Mouse (Mus musculus) gastrocnemius, adult 2 months (tissue): ENCODE measurements around the gene Ank3. TPM values are rescaled to one million over a fixed set of nuclear protein-coding genes. Genes with fewer than 3 reads are reported as not detected.
"Not testable (repeated sequence)": the region's sequence is repeated elsewhere in the genome, so short reads cannot be mapped to it uniquely, and the experiment has no call there.

Experiments used
- DNase-seq: peaks from one replicate; pipeline ENCODE4 v3.0.0; 2022
- H3K27ac ChIP-seq: fragments of 200-600 bp; 2 replicates; pipeline ENCODE4 v1.8.1; 2022; ENCODE audit warnings: mild to moderate bottlenecking
- H3K4me3 ChIP-seq: fragments of 200-600 bp; 2 replicates; pipeline ENCODE4 v1.8.1; 2022; ENCODE audit warnings: mild to moderate bottlenecking, moderate library complexity
- CTCF ChIP-seq: fragments of 200-600 bp; IDR thresholded peaks from 2 replicates; pipeline ENCODE4 v1.8.1; 2022; ENCODE audit warnings: antibody characterized with exemption, mild to moderate bottlenecking, moderate library complexity
- intact Hi-C: fragments of 180-260 bp; cut with DNase I; formaldehyde crosslinking; loops from one replicate; pipeline ENCODE4 v1.15.1; 2025
- long read RNA-seq, 2 experiments: library from polyadenylated mRNA; stranded (forward); transcript quantifications; one replicate each; pipeline ENCODE4 v2.0.0; 2021
- total RNA-seq, 2 experiments: library from RNA; stranded (reverse); gene quantifications; 2 replicates each; pipeline ENCODE4 v1.2.3; 2021

The Ank3 gene
- 100 to 1,000 TPM in 1 of 2 experiments, 10 to 100 TPM in 1; 97.9 to 110 TPM for total RNA-seq
- long read RNA-seq, experiment 1, partial matches to known transcripts: 6 of 17 reads
- long read RNA-seq, experiment 1, other reads (novel, unspliced or antisense): 10 of 17 reads
- long read RNA-seq, experiment 2, partial matches to known transcripts: 4 of 26 reads
- long read RNA-seq, experiment 2, other reads (novel, unspliced or antisense): 22 of 26 reads

DNA sequence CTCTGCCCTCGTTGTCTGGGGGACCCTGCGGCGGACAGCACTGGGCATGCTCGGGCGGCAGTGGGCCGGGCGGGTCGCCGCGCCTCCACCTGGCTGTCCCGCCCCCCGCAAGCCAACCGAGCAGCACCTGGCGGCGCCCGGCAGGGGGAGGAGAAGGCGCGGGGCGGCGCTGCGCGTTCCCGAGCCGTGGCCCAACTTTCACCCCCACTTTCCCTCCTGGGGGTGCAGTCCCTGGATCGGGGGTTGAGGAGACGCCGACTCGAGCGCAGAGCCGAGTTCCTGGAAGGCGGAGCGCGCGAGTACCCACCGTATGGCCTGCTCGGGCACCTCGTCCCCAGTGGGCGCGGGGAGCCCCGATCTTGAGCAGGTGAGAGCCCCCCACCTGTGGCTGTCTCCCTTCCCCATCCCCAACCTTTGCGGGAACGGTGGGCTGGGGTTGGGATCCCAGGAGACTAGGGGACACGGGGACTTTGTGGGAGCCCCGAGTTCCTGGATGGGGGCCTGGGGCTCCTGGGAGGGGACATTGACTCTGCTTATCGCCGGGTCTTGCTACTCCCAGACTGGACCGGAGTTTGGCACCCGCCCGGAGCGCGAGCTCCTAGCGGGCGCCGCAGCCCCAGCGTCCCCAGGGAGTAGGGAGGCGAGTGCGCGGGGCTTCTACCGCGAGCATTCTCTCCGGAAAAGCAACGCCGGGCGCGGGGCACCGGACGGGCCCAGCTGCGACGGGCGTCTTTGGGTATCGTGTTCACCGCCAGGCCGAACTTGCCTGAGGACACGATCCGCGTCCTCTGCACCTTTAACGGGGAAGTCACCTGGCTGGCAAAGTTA, at the start of gene Ank3:
TSS of gene Ank3 (plus strand) at position 11 of the 828 bp plus-strand sequence.
- no peak within 1 kb of the TSS for H3K27ac ChIP-seq
- TF ChIP-seq CTCF: peak; percentile 6; the same call in 1 of the 2 replicates
- intact Hi-C loops: no loop called here
- peak within 1 kb of the TSS; percentile 83 for H3K4me3 ChIP-seq
- DNase-seq: peak; percentile 45

DNA sequence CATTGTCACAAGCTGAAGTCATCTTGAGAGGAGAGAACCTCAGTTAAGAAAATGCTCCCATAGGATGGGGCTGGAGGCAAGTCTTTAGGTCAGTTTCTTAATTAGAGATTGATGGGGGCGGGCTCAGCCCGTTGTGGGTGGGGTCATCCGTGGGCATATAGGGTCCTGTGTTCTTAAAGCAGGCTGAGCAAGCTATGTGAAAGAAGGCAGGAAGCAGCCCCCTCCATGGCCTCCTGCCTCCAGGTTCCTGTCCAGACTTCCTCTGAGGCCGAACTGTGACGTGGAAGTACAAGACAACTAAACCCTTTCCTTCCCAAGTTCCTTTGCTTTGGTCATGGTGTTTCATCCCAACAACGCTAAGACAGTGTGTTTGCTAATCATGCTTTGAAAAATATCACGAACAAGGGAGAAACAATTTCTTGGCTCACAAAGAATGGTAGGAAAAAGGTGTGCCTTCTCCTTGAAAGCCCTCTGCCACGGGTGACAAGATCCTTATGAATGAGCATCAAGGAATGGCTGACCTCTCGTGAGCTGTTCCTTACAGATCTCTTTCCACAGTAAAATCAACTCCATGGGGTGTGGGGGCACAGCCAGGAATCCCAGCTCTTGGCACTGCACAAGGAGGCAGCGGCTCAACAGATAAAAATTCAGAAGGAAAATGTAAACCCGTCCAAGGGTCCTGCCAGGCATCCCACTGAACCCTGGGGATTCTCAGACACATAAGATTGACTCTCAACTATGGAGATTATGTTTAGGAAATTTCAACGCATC, 47.3 kb upstream of the Ank3 start:
- no peak overlapping the region for H3K27ac ChIP-seq
- intact Hi-C loops: no loop called here
- peak overlapping the region; percentile 75; the same call in 1 of the 2 replicates for H3K4me3 ChIP-seq
- DNase-seq: no peak
- TF ChIP-seq CTCF: no peak

- no peak overlapping the region for H3K27ac ChIP-seq
- peak overlapping the region; percentile 75 for H3K4me3 ChIP-seq
- no peak for TF ChIP-seq CTCF
- DNase-seq: no peak
- intact Hi-C loops: no loop called here
These were observed 46.7 kb upstream of the Ank3 start for GRCm38 (mm10) chr10:69351842-69352211.

GRCm38 (mm10) chr10:69352212-69353085, 46.1 kb upstream of the Ank3 start, which contains the start of gene Cdk1:
Gene Cdk1 (minus strand): TSS chr10:69352938.
- DNase-seq: peak; percentile 97
- peak within 1 kb of the TSS; percentile 41; the same call in 1 of the 2 replicates for H3K27ac ChIP-seq
- TF ChIP-seq CTCF: no peak
- intact Hi-C loops: no loop called here
- peak within 1 kb of the TSS; percentile 75 for H3K4me3 ChIP-seq

- Histone ChIP-seq H3K4me3 (peak overlapping the region; percentile 75), H3K27ac (peak overlapping the region; percentile 41; the same call in 1 of the 2 replicates)
- intact Hi-C loops: not testable (repeated sequence)
These were observed 45.5 kb upstream of the Ank3 start for GRCm38 (mm10) chr10:69353086-69353479.

DNA sequence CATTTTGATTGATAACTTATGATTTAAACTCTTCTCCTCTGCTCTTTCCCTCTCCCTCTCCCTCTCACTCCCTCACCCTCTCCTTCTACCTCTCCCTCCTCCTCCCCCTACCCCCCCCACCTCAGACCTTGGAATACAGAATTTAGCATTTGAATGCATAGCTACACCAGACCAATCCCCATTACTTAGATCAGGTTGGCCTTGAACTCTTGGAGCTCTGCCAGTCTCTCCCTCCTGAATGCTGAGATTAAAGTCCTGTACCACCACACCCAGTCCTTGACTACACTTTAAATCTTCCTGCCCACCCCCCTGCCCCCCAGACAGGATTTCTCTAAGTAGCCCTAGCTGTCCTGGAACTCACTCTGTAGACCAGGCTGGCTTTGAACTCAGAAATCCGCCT, 38.9 kb upstream of the Ank3 start:
- Histone ChIP-seq H3K27ac (no peak overlapping the region), H3K4me3 (no peak overlapping the region)
- intact Hi-C loops: no loop called here
- no peak for TF ChIP-seq CTCF
- no peak for DNase-seq

More at GRCm38 (mm10) chr10:69353086-69353479, 45.5 kb upstream of the Ank3 start:
- DNase-seq: not testable (repeated sequence)

GRCm38 (mm10) chr10:69366208-69366607, 32.4 kb upstream of the Ank3 start:
- Histone ChIP-seq H3K27ac (no peak overlapping the region), H3K4me3 (no peak overlapping the region)
- no peak for DNase-seq
- TF ChIP-seq CTCF: no peak
- intact Hi-C loops: no loop called here

- Histone ChIP-seq H3K4me3 (no peak overlapping the region), H3K27ac (no peak overlapping the region)
- peak; percentile 42; the same call in 1 of the 2 replicates for TF ChIP-seq CTCF
- intact Hi-C loops: no loop called here
- DNase-seq: no peak
These were observed 31.6 kb upstream of the Ank3 start for GRCm38 (mm10) chr10:69366877-69367387.

GRCm38 (mm10) chr10:69369321-69369720, 29.3 kb upstream of the Ank3 start:
- TF ChIP-seq CTCF: no peak
- intact Hi-C loops: no loop called here

DNA sequence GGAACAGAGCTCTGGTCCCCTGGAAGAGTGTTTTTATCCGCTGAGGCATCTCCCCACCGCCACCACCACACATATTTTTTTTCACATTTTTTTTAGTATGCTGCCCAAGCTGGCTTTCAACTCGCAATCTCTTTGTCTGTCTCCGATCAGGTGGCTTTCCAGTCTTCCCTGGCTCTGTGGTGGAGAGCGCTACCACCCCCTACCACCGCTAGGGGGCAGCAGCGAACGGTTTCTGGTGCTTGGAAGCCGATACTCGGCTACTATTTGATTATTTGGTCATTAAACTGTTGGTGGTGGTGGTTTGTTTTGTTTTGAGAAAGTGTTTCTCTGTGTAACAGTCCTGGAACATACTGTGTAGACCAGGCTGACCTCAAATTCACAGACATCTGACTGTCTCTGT, 27.1 kb upstream of the Ank3 start:
- DNase-seq: peak; percentile 37
- H3K27ac ChIP-seq: no peak overlapping the region
- intact Hi-C loops: no loop called here
- TF ChIP-seq CTCF: peak; percentile 75
- no peak overlapping the region for H3K4me3 ChIP-seq

More at GRCm38 (mm10) chr10:69369321-69369720, 29.3 kb upstream of the Ank3 start:
- no peak for DNase-seq
- Histone ChIP-seq H3K4me3 (no peak overlapping the region), H3K27ac (no peak overlapping the region)

DNA sequence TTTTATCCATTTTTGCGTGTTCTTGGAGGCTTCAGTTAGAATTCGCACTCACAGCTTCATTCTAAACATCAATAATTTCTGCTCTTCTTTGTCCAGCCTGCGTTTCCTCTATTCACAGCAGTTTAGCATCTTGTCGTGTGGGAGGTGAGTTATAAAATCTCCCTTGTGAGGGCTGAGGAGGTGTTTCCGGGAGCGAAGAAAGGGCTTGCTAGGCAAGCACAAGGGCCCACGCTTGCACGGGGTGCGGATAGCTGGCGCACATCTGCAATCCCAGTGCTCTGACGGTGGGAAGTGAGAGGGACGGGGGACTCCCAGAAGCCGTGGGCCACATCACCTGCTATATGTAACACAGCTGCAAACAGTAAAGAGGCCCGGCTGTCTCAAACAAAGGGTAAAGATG, 26.5 kb upstream of the Ank3 start:
- Histone ChIP-seq H3K4me3 (no peak overlapping the region), H3K27ac (no peak overlapping the region)
- DNase-seq: no peak
- TF ChIP-seq CTCF: no peak
- intact Hi-C loops: no loop called here
